Mouse (Mus musculus) embryo, embryonic 9.5 days (tissue): ENCODE data around the gene Vsig10.

Experiments
- DNase-seq: peaks from one replicate; pipeline ENCODE4 v3.0.0-alpha.2; 2017; ENCODE audit errors: extremely low spot score

The Vsig10 gene

DNA sequence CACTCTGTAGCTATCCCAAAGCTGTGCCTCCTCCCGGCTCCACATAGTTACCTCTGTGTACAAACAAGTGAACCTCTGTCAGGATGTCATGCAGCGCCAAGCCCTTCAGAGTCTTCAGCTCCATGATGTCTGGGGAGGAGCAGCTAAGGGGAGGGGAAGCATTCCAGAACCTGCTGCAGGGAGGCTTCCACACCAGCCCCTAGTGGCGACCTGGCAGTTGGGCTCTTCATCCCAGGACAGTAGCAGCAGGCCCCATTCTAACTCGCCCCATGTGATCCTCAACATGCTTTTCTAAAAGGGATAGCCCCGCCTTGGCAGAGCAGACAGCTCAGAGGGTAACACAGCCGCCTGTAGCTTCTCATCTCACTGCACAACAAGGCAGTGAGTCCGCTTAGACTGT lies 62.9 kb downstream of the Vsig10 start:
- DNase-seq: no peak

DNA sequence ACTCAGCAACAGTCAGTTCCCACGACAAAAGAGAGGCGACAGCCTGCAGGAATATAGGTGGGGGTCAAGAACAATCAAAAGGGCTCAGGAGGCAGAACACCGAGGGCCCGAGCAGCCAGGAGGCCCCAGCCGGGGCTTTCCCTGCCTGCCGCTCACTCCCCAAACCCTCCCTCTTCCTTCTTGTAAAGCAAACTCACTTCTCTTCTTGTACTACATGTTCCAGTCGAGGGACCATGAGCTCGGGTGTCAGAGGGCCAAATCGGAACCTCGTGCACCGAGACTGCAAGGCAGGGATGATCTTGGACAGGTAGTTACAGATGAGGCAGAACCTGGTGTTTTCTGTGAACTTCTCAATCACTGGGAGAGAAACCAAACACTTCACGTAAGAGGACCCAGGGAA lies 64.3 kb downstream of the Vsig10 start:
- DNase-seq: no peak

DNA sequence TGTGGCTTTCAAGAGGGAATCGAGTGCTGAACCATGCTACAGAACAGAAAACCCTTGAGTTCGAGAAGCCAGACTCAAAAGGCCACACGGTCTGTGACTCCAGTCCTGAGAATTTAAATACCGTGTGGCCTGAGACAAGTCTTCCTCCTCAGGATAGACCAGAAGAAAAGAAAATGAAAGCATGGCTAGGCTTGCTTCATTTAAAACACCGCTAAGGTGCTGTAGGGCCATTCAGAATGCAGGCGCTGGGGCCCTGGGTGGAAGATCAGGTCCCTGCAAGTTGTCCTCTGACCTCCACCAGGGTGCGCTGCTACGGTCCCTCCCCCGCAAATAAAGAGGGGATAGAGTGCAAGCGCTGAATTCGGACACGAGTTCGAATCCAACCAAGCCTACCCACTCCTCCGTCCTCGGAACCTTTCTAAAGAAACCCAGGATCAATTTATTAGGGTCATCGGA lies 69.4 kb downstream of the Vsig10 start:
- peak; percentile 76 for DNase-seq

DNA sequence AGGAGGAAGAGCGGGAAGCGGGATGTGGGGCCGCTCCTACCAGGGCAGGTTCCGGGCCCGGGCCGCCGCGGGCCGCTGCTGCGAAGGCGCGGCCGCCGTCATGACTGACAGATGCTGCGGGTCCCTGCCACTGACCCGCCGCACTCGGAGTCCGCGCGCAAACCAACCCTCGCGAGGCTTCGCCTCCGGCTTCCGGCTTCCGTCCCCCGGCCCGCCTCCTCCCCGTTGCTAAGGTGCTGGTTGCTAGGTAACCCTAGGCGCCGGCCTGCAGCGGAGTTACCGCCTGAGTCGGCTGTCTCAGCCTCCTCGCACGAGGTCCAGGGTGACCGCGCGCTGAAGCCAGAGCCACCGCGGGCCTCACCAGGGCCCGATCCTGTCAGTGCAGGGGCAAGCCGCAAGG lies 70.0 kb downstream of the Vsig10 start, which contains the start of gene Rfc5:
TSS of gene Rfc5 (minus strand) at position 171 of the 400 bp plus-strand sequence.
- DNase-seq: peak; percentile 96

DNA sequence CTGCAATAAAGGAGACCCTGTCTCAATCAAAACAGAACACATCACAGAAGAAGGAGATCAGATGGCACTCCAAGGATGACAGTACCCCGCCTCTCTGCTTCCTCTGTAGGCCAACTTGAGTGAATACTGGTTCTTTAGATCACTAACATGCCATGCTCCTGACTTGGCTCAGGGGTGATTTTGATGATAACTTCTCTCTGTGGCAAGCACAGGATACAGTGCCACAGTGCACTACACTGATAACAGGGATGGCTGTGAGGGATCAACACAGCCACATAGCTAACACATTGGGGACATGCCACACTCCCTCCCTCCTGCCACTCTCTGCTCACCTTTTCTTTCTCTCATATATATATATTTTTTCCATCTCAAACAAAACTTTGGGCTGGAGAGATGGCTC lies 72.0 kb downstream of the Vsig10 start:
- no peak for DNase-seq

DNA sequence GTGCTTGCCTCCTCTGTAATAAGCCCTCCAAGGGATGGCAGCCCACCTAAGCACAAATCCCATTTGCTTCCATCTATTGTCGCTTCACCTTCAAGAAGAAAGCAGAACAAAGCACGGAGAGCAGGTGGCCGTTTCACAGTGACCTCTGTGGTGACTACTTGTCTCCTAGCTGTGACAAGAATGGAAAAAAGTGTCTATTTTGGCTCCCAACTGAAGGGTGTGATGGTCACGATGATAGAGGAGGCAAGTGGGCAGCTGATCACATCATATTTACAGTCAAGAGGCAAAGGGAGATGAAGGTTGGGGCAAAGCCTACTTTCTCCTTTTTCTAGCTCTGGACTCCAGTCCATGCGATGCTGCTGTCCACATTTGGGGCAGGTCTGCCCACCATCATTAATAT lies 77.0 kb downstream of the Vsig10 start:
- DNase-seq: no peak

DNA sequence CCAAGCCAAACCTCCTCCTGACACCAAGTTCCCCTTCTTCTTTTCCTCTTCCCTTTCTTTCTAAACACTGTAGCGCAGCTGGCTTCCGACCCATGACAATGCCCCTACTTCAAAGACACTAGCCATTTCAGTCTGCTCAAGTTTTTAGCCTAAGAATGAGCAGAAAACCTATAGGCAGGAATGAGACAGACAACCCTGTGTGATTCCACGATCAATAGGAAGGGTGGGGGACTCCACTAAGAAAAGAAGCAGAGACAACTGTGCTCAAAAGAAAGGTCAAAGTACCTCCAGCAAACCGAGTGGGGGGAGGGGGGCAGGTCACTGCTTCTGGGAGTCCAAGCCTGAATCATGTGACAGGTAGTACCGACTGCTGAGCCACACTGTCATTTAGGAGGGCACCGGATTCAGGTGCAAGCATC lies 77.7 kb downstream of the Vsig10 start:
- no peak for DNase-seq

DNA sequence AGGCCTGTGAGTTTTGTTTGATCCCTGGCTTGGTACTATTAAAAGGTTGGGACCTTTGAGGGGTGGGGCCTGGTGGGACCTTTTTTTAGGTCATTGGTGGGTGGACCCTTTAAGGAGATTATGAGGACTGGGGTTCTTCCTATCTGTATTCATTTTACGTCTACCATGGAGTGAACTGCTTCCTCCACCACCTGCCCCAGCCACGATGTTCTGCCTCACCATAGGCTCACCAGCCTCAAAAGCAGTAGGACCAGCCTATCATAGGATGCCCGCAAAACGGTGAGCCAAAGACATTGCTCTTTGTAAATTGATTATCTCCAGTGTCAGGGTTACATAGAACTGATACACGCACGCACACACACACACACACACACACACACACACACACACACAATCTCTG lies 78.5 kb downstream of the Vsig10 start:
- no peak for DNase-seq

DNA sequence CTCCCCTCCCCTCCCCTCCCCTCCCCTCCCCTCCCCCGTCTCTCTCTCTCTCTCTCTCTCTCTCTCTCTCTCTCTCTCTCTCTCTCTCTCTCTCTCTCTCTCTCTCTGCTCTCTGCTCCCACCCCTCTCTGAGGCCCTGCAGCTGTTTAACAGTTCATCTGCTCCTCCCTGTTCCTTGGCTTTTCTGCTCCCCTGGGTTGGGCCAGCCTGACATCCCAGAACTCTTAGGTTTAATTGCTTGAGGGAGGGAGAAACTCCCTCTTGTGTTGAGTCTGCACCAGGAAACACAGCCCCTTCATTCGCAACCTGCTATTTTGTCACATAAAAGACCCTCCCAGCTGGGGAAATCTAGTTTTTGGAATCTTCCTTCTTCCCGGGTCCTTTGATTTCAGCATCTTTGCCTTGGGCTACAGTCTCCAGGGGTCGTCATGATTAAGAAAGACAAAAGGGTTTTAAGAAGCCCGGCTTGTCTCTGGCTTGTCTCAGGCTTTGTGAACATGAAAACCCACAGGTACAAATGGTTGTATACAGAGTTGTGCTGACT lies 79.2 kb downstream of the Vsig10 start:
- no peak for DNase-seq

DNA sequence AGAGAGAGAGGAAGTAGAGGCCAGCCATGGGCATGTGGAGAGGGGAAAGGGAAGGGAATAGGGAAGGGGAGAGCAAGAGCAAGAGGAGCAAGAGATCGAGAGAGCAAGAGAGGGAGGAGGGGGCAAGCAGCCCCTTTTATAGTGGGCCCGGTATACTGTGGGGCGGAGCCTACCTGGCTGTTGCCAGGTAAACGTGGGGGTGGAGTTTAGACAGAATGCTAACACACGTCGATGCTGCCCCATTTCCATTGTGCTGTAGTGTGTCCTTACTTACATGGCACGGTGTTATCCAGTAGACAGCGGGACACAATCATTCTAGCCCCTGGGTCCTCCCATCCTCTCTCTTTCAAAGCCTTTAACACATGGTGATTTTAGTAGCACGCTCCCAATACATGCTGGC lies 80.4 kb downstream of the Vsig10 start:
- no peak for DNase-seq

DNA sequence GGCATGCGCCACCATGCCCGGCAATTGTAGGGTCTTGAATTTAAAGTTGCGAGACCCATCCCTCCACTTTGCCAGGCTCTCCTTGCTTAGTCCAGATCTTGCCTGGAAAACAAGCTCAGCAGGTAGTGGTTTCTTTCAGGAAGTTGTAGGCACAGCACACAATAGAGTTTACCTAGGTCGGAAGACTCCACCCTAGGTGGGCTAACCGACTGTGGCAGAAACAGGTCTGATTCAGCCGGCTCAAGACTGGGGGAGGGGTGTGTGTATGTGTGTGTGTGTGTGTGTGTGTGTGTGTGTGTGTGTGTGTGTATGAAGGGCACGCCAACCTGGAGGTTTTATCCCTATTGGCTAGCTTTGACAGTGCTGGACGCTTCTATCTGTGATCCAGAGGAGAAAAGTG lies 84.7 kb downstream of the Vsig10 start:
- no peak for DNase-seq
